Mouse (Mus musculus) left cerebral cortex, adult 18-20 months (tissue): ENCODE measurements at regions not wholly inside any gene's neighbourhood (a gene's known extent, or its start where the extent isn't known, plus 50 kb on each side); places are given as distances from the start of the nearest gene placed in this dataset.

Source experiments
- DNase-seq, 2 experiments: peaks; one replicate each; pipeline ENCODE4 v3.0.0; 2021 to 2022; ENCODE audit warnings: low spot score in 2 of 2, mixed read lengths in 1 of 2

DNA sequence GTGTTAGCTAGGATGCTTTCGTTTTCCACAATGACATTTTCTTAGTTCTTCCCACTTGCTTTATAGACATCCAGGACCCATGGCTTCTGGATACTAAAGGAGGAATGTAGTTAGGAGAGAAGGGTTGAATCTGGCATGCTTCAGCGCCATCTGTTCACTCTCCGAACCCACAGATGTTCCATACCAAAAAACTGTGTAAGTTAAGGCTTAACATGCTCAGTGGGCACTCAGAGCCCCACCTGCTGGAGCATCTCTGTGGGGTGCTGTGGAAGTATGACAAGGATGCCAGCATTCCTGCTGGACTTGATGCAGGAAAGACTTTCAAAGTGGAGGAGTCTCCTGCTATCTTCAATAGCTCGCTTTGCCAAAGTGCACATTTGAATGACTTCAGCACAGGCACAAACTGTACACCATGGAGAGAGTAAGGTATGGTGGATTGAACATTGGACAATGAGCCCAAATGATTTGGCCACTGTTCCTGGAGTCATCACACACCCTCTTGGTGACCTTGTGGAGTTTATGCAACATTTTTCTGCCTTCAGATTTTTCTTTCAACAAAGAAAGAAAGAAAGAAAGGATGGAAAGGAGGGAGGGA is 802.3 kb downstream of the Cdh8 start:
- DNase-seq: peak; percentile 60 to 66

DNA sequence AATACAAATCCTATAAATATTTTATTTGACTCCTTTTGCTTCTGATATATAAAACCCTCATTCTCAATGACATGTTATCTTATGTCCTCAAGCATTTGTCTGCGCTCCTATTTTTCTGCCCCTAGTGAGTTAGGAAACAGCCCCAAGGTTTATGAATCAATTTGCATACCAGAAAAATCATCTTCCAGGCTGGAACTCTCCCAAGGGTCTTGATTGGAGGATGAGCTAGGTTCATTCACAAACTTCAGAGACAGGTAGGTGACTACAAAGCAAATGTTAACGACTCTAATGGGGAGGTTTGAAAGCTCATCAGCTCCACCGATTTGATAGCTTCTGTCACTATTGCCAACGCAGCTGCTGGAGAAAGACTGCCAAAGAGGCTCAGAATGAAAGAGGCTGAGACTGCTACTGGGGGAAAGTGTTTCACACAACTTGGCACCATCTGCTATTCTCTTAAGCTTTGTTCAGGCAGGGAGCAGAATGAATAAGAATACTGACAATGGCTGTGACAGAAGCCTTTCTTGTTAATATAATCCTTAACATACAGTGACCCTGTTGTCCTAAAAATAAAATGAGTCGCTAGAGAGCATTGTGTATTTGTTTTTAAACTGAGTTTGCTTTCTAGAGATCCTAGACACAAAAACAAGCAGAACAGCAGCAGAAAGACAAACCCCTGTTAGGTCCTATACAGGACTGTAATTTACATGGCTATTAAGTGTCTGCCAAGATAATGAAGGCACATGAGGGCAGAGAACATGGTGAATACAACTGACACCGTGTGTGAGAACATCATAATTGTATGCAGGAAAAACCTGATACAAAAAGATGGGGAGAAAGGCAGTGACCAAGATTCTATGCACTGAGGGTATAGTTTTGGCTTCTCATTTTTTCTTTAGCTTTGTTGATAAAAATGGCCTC is 843.4 kb downstream of the Cdh8 start:
- peak; percentile 4 to 31 for DNase-seq

DNA sequence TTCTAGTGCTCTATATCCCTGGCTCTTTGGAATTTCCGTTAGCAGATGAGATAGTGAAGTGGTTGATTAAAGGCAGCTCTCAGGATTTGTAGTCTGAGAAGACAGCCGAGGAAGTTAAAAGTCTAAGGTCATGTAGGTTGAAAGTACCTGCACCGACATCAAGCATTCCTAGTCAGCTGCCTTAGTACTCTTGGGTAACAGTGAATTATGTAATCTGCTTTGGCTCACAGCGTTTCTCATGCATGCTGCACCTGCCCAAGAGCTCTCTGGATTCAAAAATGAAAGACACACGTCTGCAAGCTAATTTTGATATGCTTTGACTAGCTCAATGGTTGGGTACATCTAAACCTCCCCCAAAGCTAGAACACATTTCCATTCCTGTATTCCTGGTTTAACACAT is 849.6 kb downstream of the Cdh8 start:
- no peak for DNase-seq

DNA sequence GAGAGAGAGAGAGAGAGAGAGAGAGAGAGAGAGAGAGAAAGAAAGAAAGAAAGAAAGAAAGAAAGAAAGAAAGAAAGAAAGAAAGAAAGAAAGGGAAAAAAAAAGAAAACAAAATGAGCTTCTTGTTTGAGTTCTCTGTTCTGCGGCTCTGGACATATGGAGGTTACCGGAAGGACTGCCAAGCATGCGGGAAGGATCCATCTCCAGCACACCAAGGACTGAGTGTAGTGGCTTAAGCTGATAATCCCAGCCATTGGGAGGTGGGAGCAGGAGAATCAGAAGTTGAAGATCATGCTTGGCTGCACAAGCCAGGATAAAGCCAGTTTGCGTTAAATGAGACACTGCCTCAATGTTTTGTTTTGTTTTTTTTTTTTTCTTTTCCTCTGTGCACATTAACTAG is 897.8 kb downstream of the Cdh8 start:
- DNase-seq: no peak

DNA sequence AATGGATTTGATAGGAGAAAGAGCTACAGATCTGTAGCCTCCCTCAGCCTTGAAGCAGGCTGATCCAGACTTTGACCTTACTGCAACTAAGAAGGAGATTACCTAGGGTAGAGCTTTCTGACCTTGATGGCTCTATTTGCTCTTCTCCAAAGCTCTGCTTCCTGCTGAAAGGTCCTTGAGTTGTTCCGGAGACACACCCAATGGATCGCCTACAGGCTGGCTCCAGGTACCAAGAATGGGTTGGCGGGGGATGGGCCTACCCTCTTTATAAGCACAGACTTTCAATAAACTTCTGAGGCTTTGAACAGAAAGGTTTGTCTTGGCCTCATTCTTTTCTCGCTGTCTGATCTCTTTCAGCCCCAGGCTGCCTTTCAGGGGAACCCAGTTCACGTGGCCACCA is 901.0 kb downstream of the Cdh8 start:
- no peak for DNase-seq

DNA sequence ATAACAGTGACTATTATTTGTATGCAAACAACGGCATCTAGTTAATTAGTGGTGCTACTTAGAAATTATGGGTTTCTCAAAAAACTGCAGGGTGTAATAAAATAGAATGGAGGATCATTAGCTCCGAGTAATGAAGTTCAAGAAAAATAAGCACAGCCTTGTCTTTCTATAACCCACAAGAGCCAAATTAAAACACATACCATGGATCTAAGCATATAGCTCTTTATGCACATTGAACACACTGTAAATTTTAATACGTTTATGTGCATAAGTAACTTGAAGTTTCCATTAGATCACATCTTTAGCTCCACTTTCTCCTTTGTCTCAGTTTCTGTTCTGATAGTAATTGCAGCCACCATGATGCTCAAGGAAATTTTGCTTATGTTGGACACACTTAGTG is 919.5 kb downstream of the Cdh8 start:
- DNase-seq: no peak

DNA sequence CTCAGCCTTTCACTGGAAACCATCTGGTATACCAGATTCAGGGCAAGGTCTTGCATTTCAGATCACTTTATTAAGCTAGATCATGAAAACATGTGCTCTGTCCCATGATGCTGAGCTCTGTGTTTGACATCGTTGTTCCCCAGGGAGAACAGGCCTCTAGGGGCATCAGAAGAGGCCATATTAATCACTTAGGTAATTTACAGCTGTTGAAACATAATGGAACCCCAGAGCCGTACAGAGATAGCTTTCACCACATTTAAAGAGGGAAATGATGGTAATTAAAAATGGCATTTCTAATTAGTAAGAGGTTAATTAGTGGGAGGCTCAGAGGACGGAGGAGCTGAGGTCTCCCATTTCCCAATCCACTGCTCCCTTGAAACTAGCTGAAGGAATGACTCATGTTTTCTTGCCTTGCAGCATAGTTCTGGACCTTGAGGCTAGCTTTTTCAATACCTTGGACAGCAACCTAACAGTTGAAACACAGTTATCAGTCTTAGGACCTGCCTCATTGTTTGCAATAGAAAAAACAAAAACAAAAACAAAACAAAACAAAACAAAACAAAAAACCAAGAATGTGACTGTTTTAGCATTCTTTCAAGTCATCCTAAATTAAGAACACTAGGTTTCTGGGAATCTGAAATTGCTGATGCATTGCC is 952.8 kb downstream of the Cdh8 start:
- DNase-seq: no peak

DNA sequence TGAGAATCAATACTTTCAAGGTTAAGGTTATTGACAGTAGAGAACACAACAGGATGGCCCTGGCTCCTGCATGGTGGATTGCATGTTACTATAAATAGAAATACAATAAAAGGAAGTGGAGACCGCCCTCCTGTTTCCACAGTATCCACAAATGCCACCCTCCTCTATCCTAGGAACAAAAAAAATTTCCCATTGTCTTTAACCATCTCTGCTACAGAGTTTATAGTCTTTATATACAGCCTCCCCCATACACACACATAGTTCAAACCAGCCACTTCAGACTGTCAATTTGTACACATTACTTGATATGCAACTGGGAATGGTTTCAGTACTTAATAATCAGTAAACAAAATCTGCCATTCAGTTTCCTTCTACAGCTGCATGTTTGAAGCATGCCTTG is 960.7 kb downstream of the Cdh8 start:
- no peak for DNase-seq
